Mouse (Mus musculus) small intestine, adult 2 months (tissue): ENCODE results near the gene Kndc1. TPM values are rescaled to one million over a fixed set of nuclear protein-coding genes. Genes with fewer than 3 reads are reported as not detected.

ENCODE experiments used
- H3K27ac ChIP-seq: fragments of 200-500 bp; 2 replicates; pipeline ENCODE4 v1.5.1; 2012; ENCODE audit warnings: low read depth, low read length, control low read depth, inconsistent platforms; ENCODE audit not compliant: insufficient read depth
- H3K27me3 ChIP-seq: fragments of 200-500 bp; 2 replicates; pipeline ENCODE4 v1.6.1; 2012; ENCODE audit warnings: mild to moderate bottlenecking, moderate library complexity, low read length, inconsistent platforms; ENCODE audit not compliant: control insufficient read depth, insufficient read depth
- H3K36me3 ChIP-seq: fragments of 200-500 bp; 2 replicates; pipeline ENCODE4 v1.6.1; 2012; ENCODE audit warnings: mild to moderate bottlenecking, low read length, control low read depth, inconsistent platforms; ENCODE audit not compliant: control insufficient read depth, insufficient read depth
- H3K4me1 ChIP-seq: fragments of 200-500 bp; 2 replicates; pipeline ENCODE4 v1.6.1; 2012; ENCODE audit warnings: low read length, inconsistent platforms, mixed read lengths; ENCODE audit not compliant: control insufficient read depth, insufficient read depth, insufficient read length
- H3K4me3 ChIP-seq: fragments of 200-500 bp; 2 replicates; pipeline ENCODE4 v1.5.1; 2012; ENCODE audit warnings: low read depth, mild to moderate bottlenecking, control low read depth, inconsistent platforms, low read length, moderate library complexity
- CTCF ChIP-seq: fragments of 200-500 bp; IDR thresholded peaks from 2 replicates; pipeline ENCODE4 v1.5.1; 2012; ENCODE audit warnings: low read depth, mild to moderate bottlenecking, control low read depth, inconsistent platforms, low read length, moderate library complexity, mixed read lengths; ENCODE audit not compliant: insufficient replicate concordance, insufficient read length; ENCODE audit errors: extremely low read depth
- POLR2A ChIP-seq: fragments of 200-500 bp; IDR thresholded peaks from 2 replicates; pipeline ENCODE4 v1.6.1; 2012; ENCODE audit warnings: low read depth, mild to moderate bottlenecking, control low read depth, inconsistent platforms, low read length, moderate library complexity
- WGBS: fragments of 180-500 bp; shearing (Covaris S2); methylation state at CpG from one replicate; pipeline ENCODE4 v1.1.7; 2018; 5-methylcytosine and 5-hydroxymethylcytosine counted together
- polyA plus RNA-seq: library from polyadenylated mRNA; depleted of rRNA; stranded (reverse); fragments of >200 nt; gene quantifications from 2 replicates; pipeline ENCODE4 v1.2.3, GENCODE M21; 2012

Gene Kndc1
- polyA plus RNA-seq, 1 experiment = 0.16 TPM

- Histone ChIP-seq H3K27ac (no peak overlapping the region), H3K4me3 (no peak overlapping the region), H3K36me3 (no peaks in the 10 kb centered on the region), H3K4me1 (no peaks in the 10 kb centered on the region), H3K27me3 (no peaks in the 10 kb centered on the region; the same call in 1 of the 2 replicates)
- WGBS = 38% methylated on average over 5 of the region's 5 CpGs
- TF ChIP-seq CTCF (no peak), POLR2A (no peak)
Observed at GRCm38 (mm10) chr7:139891779-139892178, 2.7 kb upstream of the Kndc1 start.

- 83% methylated on average over 7 of the region's 7 CpGs for WGBS
- H3K27me3 ChIP-seq = no peaks in the 10 kb centered on the region; the same call in 1 of the 2 replicates
- H3K4me1 ChIP-seq = no peaks in the 10 kb centered on the region
- no peak overlapping the region for H3K4me3 ChIP-seq
- no peak overlapping the region for H3K27ac ChIP-seq
- H3K36me3 ChIP-seq = no peaks in the 10 kb centered on the region
- TF ChIP-seq POLR2A (no peak), CTCF (no peak)
Observed at GRCm38 (mm10) chr7:139896271-139896670, 1.8 kb downstream of the Kndc1 start.

GRCm38 (mm10) chr7:139896796-139897195, 2.3 kb downstream of the Kndc1 start:
- Histone ChIP-seq H3K27ac (no peak overlapping the region), H3K4me1 (no peaks in the 10 kb centered on the region), H3K4me3 (no peak overlapping the region), H3K27me3 (no peaks in the 10 kb centered on the region; the same call in 1 of the 2 replicates), H3K36me3 (no peaks in the 10 kb centered on the region)
- TF ChIP-seq POLR2A = no peak
- no peak for TF ChIP-seq CTCF
- WGBS = 75% methylated on average over 7 of the region's 7 CpGs

DNA sequence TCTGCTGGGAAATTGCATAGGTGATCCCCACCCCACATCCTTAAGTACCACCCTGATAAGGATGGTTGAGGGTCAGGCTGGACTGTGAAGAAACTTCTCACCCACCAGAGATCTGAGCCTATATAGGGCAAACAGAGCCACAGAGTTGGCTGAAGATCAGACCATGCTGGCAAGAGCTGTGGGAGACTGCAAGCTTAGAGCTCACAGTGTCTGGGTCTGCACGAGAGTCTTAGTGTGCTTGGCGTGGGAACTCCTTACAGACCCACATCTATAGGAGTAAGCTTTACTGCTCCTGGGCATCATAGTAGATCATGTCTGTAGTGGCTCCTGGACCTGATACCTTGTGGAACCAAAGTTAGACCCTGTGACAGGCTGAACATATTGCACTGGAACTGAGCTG, 4.1 kb downstream of the Kndc1 start:
- Histone ChIP-seq H3K27ac (no peak overlapping the region), H3K4me1 (no peaks in the 10 kb centered on the region), H3K4me3 (no peak overlapping the region), H3K27me3 (no peaks in the 10 kb centered on the region; the same call in 1 of the 2 replicates), H3K36me3 (no peaks in the 10 kb centered on the region)
- 77% methylated on average over 2 of the region's 2 CpGs for WGBS
- TF ChIP-seq POLR2A (no peak), CTCF (no peak)

DNA sequence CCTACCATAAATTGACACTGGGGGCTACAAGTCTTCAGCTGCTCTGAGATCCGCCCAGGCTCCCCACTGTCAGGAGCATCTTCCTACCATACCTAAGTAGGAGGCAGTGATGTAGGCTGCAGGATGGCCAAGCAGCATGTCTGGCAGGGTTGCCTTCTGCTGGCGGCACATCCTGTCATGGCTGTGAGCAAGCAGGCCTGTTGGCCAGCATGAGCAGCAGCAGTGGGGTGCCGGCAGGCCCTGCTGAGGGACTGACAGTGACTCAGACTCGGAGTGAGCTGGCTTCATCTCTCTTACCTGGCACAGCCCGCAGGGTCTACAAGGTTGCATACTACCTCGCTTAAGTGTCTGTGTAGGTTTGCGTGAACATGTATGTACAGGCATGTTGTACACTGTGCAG, 5.0 kb downstream of the Kndc1 start:
- no peaks in the 10 kb centered on the region for H3K36me3 ChIP-seq
- no peak overlapping the region for H3K27ac ChIP-seq
- no peak overlapping the region for H3K4me3 ChIP-seq
- 78% methylated on average over 7 of the region's 7 CpGs for WGBS
- no peak for TF ChIP-seq POLR2A
- H3K4me1 ChIP-seq = no peaks in the 10 kb centered on the region
- H3K27me3 ChIP-seq = no peaks in the 10 kb centered on the region; the same call in 1 of the 2 replicates

GRCm38 (mm10) chr7:139900456-139900855, 6.0 kb downstream of the Kndc1 start:
- no peak for TF ChIP-seq POLR2A
- TF ChIP-seq CTCF = no peak
- no peaks in the 10 kb centered on the region for H3K27me3 ChIP-seq
- no peak overlapping the region for H3K4me3 ChIP-seq
- no peaks in the 10 kb centered on the region for H3K4me1 ChIP-seq
- WGBS = 86% methylated on average over 7 of the region's 7 CpGs
- no peak overlapping the region for H3K27ac ChIP-seq
- H3K36me3 ChIP-seq = no peaks in the 10 kb centered on the region

GRCm38 (mm10) chr7:139900896-139901295, 6.4 kb downstream of the Kndc1 start:
- WGBS = 82% methylated on average over 6 of the region's 6 CpGs
- no peak for TF ChIP-seq POLR2A
- no peak for TF ChIP-seq CTCF
- Histone ChIP-seq H3K27ac (no peak overlapping the region), H3K4me1 (no peaks in the 10 kb centered on the region), H3K27me3 (no peaks in the 10 kb centered on the region), H3K36me3 (no peaks in the 10 kb centered on the region), H3K4me3 (no peak overlapping the region)

- H3K27me3 ChIP-seq = no peaks in the 10 kb centered on the region
- 42% methylated on average over 1 of the region's 1 CpGs for WGBS
- H3K27ac ChIP-seq = no peak overlapping the region
- TF ChIP-seq CTCF (no peak), POLR2A (no peak)
- H3K4me3 ChIP-seq = no peak overlapping the region
- H3K36me3 ChIP-seq = no peaks in the 10 kb centered on the region
- no peaks in the 10 kb centered on the region for H3K4me1 ChIP-seq
Observed at GRCm38 (mm10) chr7:139901981-139902380, 7.5 kb downstream of the Kndc1 start.
